Mouse (Mus musculus): Measurements from ENCODE around the gene Fam228b.
"Not testable (repeated sequence)": the region's sequence is repeated elsewhere in the genome, so short reads cannot be mapped to it uniquely, and the experiment has no call there.

The Fam228b gene

DNA sequence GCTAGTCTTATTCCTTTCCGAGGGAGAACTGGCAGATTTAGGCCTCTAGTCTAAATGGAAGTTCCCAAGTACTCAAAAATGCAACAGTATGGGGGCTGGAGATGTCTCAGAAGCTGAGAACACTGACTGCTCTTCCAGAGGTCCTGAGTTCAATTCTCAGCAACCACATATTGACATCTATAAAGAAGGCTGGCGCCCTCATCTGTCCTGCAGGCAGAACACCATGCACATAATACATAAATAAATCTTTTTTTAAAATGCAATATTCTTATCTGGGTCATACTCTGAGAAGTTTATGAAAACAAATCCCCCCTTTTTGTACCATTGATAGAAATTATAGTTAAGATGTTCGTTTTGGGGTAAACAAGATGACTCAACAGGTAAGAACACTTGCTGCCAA lies 26.9 kb downstream of the Fam228b start:
- no peak for DNase-seq (ENCODE audit: low spot score in 2 of 2)

DNA sequence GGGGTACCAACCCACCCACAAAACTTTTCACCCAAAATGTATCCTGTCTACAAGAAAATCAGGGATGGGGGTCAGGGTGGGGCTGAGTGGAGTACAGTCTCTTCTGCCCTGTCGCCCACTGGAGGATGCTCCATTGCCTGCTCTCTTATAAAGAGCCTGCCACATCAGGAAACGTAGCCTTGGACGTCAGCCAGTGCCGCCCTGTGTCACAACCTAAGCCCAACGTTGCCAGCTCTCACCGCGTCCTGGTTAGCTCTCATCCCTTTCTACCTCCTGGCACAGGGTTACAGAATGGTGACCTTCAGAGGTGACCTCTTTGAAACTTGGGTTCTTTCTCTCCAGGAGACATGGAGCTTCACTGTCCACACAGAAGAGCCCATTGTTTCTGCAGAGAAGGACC lies 28.2 kb downstream of the Fam228b start:
- DNase-seq (ENCODE audit: low spot score in 2 of 2): no peak

DNA sequence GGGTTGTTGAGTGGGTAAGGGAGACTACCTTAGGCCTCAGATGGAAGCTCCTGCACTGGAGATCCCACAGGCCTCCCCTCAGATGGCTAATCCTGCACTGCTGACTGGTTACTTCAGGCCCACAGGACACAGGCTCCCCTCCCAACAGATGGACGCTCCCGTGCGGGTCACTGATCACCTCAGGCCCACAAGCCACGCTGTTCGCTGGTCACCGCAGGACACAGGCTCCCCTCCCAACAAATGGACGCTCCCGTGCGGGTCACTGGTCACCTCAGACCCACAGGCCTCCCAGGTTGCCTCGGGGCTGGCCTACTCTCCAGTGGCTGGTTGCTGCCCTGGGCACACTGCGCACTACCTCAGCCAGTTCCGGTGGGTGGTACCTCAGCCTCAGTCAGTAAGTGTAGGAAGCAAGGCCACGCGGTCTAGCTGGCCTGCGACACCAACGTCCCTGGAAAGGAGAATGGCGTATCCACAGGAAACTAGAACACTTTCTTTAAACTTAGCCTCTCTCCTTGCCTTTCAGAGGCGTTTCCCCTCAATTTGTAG lies 31.0 kb downstream of the Fam228b start, which contains the start of gene Fam228a:
Fam228a (minus strand) TSS at position 400 of the 546 bp plus-strand sequence.
- DNase-seq (ENCODE audit: low spot score in 2 of 2): no peak

DNA sequence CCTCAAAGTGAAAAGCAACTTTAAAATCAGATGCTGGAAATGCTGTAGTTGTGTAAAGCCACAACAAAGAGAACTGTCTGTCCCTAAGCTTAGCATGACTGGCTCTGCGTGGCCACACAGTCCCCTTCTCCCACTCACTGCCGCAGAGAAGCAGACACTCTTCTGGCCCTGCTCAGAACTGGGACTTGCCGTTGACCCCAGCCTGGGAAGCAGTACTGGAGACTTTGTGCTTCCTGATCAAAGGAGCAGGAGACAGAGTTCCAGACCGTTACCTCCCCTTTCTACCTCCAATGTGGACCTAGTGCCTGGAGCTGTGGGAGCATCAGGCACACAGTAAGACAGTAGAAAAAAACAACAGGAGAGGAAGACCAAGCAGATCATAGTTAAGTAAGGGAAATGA lies 36.7 kb downstream of the Fam228b start:
- no peak for DNase-seq (ENCODE audit: low spot score in 2 of 2)

DNA sequence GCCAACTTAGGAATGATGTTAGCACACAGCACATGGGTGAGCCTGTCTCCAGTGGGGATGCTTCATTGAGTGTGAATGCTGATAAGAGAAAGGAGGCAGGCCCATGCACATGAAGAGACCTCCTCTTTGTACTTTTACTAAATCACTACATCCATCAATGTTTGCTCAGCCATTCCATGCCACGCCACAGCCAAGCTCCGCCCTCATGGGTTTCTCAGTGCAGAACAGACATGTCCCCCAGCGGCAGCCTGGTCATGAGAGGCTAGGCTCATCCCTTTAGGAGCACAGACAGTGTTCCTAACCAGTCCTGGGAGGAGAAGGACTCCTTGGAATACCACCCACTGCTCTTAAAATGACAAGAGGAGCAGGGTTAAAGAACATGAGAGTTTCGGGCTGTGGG lies 37.4 kb downstream of the Fam228b start:
- DNase-seq (ENCODE audit: low spot score in 2 of 2): no peak

DNA sequence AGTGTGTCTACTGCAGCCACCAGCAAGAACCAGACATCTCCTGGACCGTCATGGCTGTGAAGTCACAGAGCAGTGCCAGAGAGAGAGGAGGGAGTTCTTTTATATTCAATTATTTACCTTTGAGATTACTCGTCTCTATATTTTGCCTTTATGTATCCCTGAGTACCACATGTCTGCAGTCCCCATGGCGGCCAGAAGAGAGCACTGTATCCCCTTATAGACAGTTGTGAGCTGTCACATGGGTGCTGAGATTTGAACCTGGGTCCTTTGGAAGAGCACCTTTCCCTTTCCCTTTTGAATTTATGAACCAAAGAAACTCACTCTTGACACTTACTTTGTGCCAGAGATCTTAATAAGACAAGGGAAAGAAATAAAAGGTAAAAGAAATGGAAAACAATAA lies 39.9 kb downstream of the Fam228b start:
- DNase-seq (ENCODE audit: low spot score in 2 of 2): no peak

DNA sequence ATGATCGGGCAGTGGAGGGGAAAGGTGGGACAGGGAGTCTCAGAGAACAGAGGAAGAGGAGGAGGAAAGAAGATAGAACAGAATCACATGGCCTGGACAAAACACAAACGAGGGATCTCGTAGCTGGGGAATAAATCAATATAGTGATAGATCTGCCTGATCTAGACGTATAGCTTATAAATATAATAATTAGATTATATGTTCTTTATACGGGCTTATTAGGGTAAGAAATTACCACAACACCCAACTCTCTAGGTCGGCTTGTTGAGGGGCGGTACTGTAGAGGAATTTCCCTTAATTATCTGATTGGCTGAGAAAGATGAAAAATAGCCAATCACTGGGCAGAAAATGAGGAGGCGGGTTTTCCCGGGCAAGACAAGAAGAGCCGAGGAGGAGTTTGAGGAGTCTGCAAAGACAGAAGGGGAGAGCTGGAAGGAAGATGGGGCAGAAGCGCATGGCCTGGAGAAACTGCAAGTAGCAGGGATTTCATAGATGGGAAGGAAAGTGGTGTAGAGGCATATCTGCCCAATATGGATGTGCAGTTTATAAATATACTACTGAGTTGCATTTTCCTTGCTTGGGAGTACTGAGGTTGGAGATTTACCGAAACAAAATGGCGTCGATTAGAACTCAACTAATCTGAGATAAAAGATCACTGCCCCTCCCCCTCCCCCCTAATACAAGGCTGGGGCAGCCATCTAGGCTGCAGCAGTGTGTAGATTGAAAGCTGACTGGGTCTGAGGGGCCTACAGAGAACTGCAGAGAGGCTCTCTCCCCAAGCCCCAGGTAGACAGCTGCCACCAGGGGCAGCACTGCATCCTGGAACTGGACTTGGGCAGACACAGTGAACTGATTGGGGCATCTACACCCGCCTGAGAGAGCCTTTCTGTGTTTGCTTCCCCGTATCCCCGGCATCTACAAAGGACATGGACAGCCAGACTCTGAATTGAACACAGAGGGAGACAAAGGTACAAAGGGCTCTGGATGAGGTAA lies 49.0 kb downstream of the Fam228b start:
- no peak for DNase-seq (ENCODE audit: low spot score in 2 of 2)

DNA sequence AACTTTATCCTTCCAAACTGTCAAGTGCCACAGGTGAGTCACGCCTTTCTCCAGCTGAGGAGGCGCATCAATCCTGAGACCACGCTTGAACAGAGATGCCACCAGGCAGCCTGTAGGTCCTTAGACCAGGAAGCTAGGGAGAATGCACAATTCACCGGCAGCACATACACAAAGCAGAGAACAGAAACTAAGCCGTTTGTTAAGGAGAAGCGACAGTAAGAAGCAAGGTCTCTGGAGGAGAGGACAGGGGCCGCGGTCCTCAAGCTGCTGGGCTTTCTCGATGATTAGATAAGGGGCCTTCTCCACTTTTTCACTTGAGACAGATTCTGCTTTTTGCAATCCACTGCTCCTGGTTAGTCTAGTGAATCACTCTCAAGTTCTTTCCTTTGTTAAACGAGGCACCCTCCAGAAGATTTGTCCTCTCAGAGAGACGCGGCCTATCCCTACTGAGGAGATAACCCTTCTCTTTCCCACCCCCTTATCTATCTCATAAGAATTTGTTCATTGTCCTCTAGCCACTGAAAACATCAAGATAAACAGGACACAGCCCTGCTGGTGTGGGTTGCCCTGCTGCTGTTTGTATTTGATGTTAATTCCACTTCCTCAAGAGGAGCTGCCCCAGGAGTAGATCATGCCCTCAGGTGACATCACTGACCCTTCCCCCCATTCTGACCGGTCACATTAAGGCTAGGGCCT lies 49.9 kb downstream of the Fam228b start:
- DNase-seq (ENCODE audit: low spot score in 2 of 2): no peak

DNA sequence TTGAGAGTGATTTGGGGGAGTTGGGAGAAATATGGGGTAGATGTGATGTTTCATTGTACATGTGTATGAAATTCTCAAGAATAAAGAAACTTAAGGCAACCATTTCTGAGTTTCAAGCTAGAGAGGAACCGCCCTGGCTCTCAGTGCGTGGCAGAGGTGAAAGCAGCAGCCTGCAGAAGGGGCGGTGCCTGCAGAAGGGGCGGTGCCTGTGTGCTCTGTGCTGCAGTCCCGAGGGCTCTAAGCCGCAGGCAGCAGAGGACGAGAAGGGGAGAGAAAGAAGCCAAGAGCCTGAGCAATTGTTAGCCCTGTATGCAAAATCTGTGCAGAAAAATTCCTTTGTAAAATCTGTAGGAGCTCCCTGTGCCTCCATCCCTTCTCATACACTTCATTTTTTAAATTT lies 51.6 kb downstream of the Fam228b start:
- no peak for DNase-seq (ENCODE audit: low spot score in 2 of 2)

DNA sequence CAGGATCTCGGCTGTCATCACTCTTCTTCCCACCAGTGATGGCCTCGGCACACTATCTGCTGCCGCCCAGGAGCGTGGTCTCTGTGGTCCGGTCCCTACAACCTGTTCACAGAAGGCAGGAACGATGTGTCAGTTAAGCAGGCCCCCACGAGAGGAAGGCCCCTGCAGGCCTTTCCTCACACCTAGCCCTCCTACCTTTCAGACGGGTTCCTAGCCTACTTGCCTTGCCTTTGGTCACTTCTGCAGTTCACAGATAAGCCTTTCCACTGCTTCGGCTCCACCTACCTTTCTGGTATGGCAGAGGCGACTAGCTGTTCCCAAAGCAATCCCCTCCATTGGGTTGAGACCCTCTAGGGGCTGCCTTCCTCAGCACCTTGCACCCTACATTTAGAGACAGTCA lies 53.5 kb downstream of the Fam228b start:
- no peak for DNase-seq (ENCODE audit: low spot score in 2 of 2)

DNA sequence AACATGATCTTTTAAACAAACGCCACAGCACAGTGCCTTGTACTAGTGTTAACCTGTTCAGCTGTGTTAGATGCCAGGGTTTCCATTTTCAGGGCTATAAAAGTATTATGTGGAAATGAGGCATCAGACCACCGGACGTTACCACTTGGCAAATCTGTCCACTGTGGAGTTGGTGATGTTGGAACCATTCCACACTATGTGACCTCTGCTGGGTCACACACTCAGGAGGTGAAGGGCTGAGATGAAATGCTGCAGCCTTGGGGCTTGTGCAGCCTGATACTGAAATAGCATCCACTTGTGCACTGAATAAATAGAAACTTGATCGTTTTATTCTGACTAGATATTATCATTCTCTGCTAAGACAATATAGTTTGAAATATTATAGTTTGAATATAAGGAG lies 55.7 kb downstream of the Fam228b start:
- DNase-seq (ENCODE audit: low spot score in 2 of 2): no peak

DNA sequence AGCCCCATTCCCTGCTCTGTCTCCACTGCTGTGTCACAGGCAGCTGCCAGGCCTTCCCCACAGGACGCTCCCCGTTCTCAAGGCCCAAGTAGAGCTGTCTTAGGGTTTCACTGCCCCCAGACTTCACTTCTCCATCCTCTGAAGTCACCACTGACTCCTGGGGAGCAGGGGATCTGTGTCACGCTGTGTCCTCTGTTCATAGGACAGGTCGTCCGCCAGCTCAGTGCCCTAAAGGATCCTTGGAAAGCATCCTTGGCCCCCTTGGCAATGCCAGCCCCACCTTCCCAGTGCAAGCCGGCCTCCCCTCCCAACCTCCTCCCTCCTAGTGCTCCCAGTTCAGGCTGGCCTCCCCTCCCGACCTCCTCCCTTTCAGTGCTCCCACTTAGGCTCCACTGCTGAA lies 59.1 kb downstream of the Fam228b start:
- no peak for DNase-seq (ENCODE audit: low spot score in 2 of 2)

DNA sequence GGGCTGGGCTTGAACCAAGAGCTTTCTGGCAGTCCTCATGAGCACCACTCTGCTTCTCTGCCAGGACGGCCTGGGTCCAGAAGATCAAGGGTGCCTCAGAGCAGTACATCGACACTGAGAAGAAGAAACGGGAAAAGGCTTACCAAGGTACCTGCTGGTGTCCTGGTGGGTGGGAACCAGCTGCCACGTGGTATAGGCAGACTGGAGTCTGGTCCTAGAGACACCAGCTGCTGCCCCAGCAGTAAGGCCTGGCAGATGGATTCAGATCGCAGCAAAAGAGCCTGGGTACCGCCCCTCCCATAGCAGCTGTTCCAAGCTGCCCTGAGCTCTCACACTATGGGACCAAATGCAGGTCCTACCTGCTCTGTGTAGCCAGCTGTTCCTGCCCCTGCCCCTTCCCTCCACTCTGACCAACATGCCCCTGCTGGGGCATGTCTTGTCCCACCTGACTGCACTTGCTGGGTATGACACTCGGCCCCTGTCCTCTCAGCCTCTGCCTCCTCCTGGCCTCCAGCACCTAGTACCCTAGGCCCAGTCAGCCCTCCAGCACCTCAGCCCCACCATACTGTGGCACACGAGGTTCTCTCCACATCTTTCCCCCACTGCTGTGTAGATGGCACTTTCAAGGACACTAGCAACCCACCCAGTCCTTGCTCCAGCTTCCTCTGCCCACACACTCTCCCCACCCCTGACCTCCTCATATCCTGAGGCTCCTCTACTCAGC lies 60.0 kb downstream of the Fam228b start:
- DNase-seq (ENCODE audit: low spot score in 2 of 2): no peak

DNA sequence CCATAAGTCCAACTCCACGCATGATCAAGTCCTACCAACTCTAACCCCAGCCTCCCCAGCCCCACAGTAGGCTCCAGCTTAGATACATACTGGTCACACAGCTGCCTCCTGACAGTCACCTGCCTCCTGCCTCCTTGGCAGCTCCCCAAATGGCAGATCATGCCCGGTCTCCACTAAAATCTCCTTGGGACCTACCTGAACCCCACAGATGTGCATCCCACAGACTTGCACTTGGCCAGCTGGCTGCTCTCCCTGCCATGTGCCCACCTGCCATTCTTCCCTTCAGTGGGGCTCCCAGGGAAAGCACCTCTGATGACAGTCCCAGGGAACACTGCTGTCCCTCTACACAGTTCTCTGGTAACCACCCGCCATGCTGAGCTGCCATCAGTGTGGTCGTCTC lies 60.8 kb downstream of the Fam228b start:
- no peak for DNase-seq (ENCODE audit: low spot score in 2 of 2)

DNA sequence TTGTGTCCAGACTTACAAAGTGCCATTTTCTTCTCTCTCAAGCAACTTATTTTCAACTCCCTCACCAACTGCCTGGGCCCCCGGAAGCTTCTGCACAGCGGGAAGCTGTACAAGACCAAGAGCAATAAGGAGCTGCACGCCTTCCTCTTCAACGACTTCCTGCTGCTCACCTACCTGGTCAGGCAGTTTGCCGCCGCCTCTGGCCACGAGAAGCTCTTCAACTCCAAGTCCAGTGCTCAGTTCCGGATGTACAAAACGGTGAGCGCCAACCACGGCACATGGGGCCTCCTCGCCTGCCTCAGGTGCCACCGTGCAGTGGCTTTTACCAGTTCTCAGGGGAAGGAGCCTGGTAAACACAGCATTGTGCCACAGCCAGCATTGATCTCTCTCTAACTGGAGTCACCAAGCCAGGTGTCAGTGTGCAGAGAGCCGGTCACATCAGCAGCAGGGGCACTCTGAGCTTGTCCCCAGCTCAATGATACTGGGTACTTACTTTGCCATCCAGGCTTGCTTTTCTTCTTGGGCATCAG lies 61.5 kb downstream of the Fam228b start:
- DNase-seq (ENCODE audit: low spot score in 2 of 2): no peak

DNA sequence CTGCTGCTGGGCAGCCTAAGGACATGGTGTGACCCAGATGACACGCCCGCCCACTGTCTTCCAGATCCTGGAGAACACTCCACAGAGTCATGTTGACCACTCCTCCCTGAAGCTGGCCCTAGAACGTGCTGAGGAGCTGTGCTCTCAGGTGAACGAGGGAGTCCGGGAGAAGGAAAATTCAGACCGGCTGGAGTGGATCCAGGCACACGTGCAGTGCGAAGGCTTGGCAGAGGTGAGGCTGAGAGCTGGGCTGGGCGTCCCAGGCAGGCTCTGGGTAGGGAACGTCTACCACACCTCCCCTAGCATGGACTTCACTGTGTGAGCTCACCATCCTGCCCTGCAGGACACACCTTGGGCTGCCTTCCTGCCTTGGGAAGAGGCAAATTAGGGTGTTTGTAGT lies 62.2 kb downstream of the Fam228b start:
- DNase-seq (ENCODE audit: low spot score in 2 of 2): no peak

DNA sequence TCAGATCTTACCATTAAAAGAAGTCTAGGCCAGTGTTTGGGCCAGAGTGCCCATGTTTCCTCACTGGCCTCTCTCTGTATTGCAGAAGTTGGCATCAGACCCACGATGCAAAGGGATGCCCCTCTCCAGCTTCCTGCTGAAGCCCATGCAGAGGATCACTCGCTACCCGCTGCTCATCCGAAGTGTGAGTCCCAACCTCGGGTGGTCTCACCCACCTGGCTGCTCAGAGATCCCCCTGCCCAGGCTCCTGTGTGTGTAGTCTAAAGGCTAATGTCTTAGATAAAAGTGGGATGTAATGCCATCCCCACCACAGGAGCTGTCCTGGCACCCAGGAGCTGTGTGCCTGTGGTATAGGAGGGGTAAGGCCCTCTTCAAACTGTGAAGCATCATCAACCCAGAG lies 62.9 kb downstream of the Fam228b start:
- DNase-seq (ENCODE audit: low spot score in 2 of 2): no peak

DNA sequence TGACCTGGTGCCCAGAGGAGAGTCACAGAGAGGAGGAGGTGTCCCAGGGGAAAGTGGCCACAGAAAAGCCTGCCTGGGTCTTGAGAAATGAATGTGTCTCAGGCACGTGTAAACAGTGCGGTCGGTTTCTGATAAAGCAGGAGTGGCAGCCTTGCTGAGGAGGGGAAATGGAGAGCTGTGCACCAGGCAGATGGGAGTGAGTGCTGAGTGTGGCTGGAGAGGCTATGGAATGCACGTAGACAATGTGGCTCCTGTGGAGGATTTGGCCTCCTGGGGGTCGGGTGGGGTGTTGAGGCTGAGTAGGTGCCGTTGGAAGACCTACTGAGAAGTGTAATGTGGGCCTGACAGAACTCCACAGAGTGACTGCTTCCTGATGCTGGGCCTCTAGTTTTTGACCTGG lies 63.4 kb downstream of the Fam228b start:
- not testable (repeated sequence) for DNase-seq (ENCODE audit: low spot score in 2 of 2)

DNA sequence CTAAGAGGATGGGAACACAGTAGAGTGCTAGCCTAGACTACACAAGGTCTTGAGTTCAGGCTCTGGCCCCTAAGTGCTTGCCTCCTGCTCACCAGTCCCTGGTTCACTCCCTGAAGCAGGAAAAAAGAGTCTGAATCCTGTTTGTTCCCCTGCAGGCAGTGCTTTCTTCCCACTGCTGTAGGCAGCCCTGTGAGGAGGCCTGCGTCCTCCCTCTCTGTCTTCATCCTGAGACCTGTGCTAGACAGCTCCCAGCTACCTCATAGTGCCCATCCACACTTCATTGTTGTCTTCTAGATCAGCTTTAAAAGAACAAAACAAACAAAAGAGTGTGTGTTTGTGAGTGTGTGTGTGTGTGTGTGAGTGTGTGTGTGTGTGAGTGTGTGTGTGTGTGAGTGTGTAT lies 74.5 kb downstream of the Fam228b start:
- DNase-seq (ENCODE audit: low spot score in 2 of 2): no peak

DNA sequence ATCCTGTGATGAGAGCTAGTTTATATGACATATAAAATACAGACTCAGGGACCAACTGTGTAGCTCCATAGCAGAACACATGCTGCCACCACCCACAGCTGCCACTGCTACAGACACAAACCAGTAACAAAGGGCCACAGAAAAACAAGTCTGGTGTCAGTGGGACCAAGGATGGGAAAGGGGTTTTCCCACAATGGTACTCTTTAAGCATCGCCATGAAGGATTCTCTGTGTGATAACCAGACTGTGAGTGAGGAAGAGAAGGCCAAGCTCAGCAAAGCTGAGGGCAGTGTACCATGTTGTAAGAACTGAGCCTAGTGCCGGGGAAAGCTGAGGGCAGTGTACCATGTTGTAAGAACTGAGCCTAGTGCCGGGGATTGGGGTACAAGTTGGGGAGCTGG lies 77.9 kb downstream of the Fam228b start:
- DNase-seq (ENCODE audit: low spot score in 2 of 2): peak in 1 of 2 experiments; percentile 21
